Mouse (Mus musculus) embryonic stem cell, embryonic (primary cell): ENCODE measurements around the gene Ocel1.

Experiments used
- CTCF ChIA-PET, 4 experiments: fragments of 300-600 bp in 2 of 4; fragments of 350-600 bp in 2 of 4; sonication (Branson Sonifier 250); formaldehyde crosslinking; loops; one replicate each; lab custom pipeline; 2022; ENCODE audit warnings: inconsistent platforms in 2 of 4; lab: Charles Lee
- POLR2A ChIA-PET, 4 experiments: fragments of 300-600 bp in 2 of 4; fragments of 350-600 bp in 2 of 4; sonication (Branson Sonifier 250); formaldehyde crosslinking; loops; one replicate each; lab custom pipeline; 2022; ENCODE audit warnings: antibody characterized with exemption in 4 of 4, inconsistent platforms in 1 of 4; lab: Charles Lee

Ocel1 gene

GRCm38 (mm10) chr8:71405401-71406098 lies 34.5 kb downstream of the Ocel1 start, which contains the start of gene Ankle1:
Gene Ankle1 (plus strand): TSS chr8:71406010.
- ChIA-PET POLR2A (interaction anchor here (0.5 to 7.9 kb wide), 55 partner anchors 9 to 715 kb away, joined by 3 to 96 read pairs (median 4); partner anchors contain the start of genes Babam1 (in 3 of the 4), Jund (in 2 of the 4), Mrpl34 (in 2 of the 4) and Nr2f6 (in 2 of the 4)), CTCF (interaction anchor here (0.5 to 2.8 kb wide), 18 partner anchors 9 to 514 kb away, joined by 3 to 16 read pairs (median 3); partner anchors contain the start of genes Babam1 (in 1 of the 4), Haus8 (in 1 of the 4), Rpl18a (in 1 of the 4) and Ushbp1 (in 1 of the 4))

- CTCF ChIA-PET, result interaction anchor here (0.5 to 2.8 kb wide), 23 partner anchors 10 to 562 kb away, joined by 3 to 16 read pairs (median 3); partner anchors contain the start of genes Babam1 (in 2 of the 4), Haus8 (in 1 of the 4), Mrpl34 (in 1 of the 4) and Ocel1 (in 1 of the 4)
- POLR2A ChIA-PET, result interaction anchor here in 3 of 4 experiments (0.5 to 7.9 kb wide), 46 partner anchors 8 to 512 kb away, joined by 3 to 96 read pairs (median 4); partner anchors contain the start of genes Babam1 (in 3 of the 3), Haus8 (in 2 of the 3), Myo9b (in 2 of the 3) and Nr2f6 (in 2 of the 3)
Observed at GRCm38 (mm10) chr8:71406099-71407015, 35.3 kb downstream of the Ocel1 start.

DNA sequence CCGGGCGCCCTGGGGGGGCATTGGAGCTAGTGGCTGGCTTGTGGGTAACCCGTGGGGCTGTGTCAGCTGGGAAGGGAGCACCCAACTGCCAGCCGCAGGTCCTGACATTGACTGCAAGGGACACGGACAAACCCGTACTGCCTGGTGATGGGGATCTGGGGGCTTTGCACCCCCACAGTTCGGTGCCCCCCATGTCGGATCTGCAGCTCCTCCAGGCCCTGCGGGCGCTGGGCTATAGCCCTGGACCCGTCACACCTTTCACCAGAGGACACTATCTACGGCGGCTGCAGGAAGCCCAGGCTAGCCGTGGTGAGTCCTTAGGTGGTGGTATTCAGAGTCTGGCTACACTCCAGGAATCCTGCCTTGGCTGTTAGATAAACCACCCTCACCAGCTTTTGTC lies 36.3 kb downstream of the Ocel1 start:
- ChIA-PET CTCF (interaction anchor here in 3 of 4 experiments (0.5 to 1.5 kb wide), 12 partner anchors 11 to 563 kb away, joined by 3 to 10 read pairs (median 3); partner anchors contain the start of genes Babam1 (in 2 of the 3), Mrpl34 (in 1 of the 3) and Ocel1 (in 1 of the 3)), POLR2A (interaction anchor here in 2 of 4 experiments (0.8 to 7.9 kb wide), 7 partner anchors 11 to 163 kb away, joined by 3 to 69 read pairs (median 14); partner anchors contain the start of genes Babam1 (in 2 of the 2), Ushbp1 (in 2 of the 2), Ocel1 (in 1 of the 2) and Use1 (in 1 of the 2))

GRCm38 (mm10) chr8:71408231-71408630 lies 37.1 kb downstream of the Ocel1 start:
- ChIA-PET POLR2A (interaction anchor here in 1 of 4 experiments (0.6 to 7.9 kb wide), 3 partner anchors 9 to 158 kb away, joined by 3 to 69 read pairs (median 4); no protein-coding TSS in a partner anchor), CTCF (no interaction called here)

- ChIA-PET POLR2A (interaction anchor here in 2 of 4 experiments (0.7 to 1.4 kb wide), 7 partner anchors 9 to 1114 kb away, joined by 3 to 6 read pairs (median 3); no protein-coding TSS in a partner anchor), CTCF (interaction anchor here in 1 of 4 experiments (0.6 kb wide), 1 partner anchor 590 kb away, joined by 3 read pairs; no protein-coding TSS in a partner anchor)
Observed at GRCm38 (mm10) chr8:71411535-71412273, 40.6 kb downstream of the Ocel1 start.

DNA sequence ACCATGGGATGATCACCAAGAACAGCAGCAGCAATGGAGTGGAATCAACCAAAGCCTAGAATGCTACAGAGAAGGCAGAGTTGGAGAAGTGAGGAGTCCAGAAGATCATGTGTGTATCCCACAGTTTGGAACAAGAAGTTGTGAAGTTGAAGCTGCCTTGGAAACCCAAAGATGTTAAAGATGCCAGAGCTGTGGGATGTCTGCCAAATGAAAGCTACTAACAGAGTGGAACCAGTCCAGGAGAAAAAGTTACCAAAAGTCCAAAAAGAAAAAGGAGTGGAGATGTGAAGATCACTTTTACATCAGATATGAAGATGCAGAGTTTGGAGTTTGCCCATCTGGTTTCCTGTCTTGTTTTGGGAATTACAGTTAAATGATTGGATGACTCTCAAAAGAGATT lies 51.0 kb downstream of the Ocel1 start:
- POLR2A ChIA-PET, result interaction anchor here in 1 of 4 experiments (0.6 kb wide), 1 partner anchor 137 kb away, joined by 3 read pairs; the partner anchor contains the start of gene Tmem221
- CTCF ChIA-PET, result no interaction called here
